Mouse (Mus musculus) stomach, postnatal 0 days (tissue): ENCODE results near the gene Atg2b. TPM values are rescaled to one million over a fixed set of nuclear protein-coding genes. Genes with fewer than 3 reads are reported as not detected.

ENCODE experiments used
- ATAC-seq: fragments of 200-750 bp; cut with Nextera tagmentation; 2 replicates; pipeline ENCODE4 v1.8.0; 2017; ENCODE audit not compliant: low FRiP score, low TSS enrichment
- DNase-seq: peaks from one replicate; pipeline ENCODE4 v3.0.0-alpha.2; 2016; ENCODE audit warnings: low spot score
- H3K27ac ChIP-seq: fragments of 300-500 bp; sonication (generic); replicated peaks from 2 replicates; pipeline ENCODE4 v1.5.1; 2014; ENCODE audit warnings: mild to moderate bottlenecking, control low read depth
- H3K27me3 ChIP-seq: fragments of 300-500 bp; sonication (generic); 2 replicates; pipeline ENCODE4 v1.6.1; 2014; ENCODE audit warnings: low read length; ENCODE audit not compliant: control insufficient read depth, insufficient read depth
- H3K36me3 ChIP-seq: fragments of 300-500 bp; sonication (generic); 2 replicates; pipeline ENCODE4 v1.6.1; 2014; ENCODE audit warnings: low read length, mixed read lengths; ENCODE audit not compliant: control insufficient read depth, insufficient read depth
- H3K4me1 ChIP-seq: fragments of 300-500 bp; sonication (generic); replicated peaks from 2 replicates; pipeline ENCODE4 v1.6.1; 2014; ENCODE audit warnings: antibody characterized with exemption; ENCODE audit not compliant: control insufficient read depth, insufficient read depth
- H3K4me2 ChIP-seq: fragments of 300-500 bp; sonication (generic); replicated peaks from 2 replicates; pipeline ENCODE4 v1.6.1; 2014; ENCODE audit warnings: low read depth, mild to moderate bottlenecking, control low read depth, moderate library complexity
- H3K4me3 ChIP-seq: fragments of 300-500 bp; sonication (generic); 2 replicates; pipeline ENCODE4 v1.5.1; 2014; ENCODE audit warnings: low read depth, low read length, control low read depth
- H3K9ac ChIP-seq: fragments of 300-500 bp; sonication (generic); 2 replicates; pipeline ENCODE4 v1.6.1; 2014; ENCODE audit warnings: mild to moderate bottlenecking, low read length, control low read depth, mixed read lengths
- H3K9me3 ChIP-seq: fragments of 300-500 bp; sonication (generic); 2 replicates; pipeline ENCODE4 v1.6.1; 2016; ENCODE audit warnings: low read length; ENCODE audit not compliant: control insufficient read depth
- CTCF ChIP-seq: IDR thresholded peaks from 2 replicates; pipeline ENCODE4 v1.5.1; 2016; ENCODE audit warnings: antibody characterized with exemption, low read depth, mild to moderate bottlenecking, moderate library complexity
- EP300 ChIP-seq: optimal IDR thresholded peaks from 2 replicates; pipeline ENCODE3; 2016; ENCODE audit warnings: antibody characterized with exemption
- WGBS: fragments of 180-500 bp; shearing (Covaris S2); extraction: QIAGEN DNeasy Blood & Tissue Kit; methylation state at CpG from one replicate; pipeline ENCODE4 v1.1.7; 2014; 5-methylcytosine and 5-hydroxymethylcytosine counted together
- polyA plus RNA-seq: library from polyadenylated mRNA; unstranded; fragments of >200 nt; fragmentation: Nextera tagmentation; extraction: Ambion mirVana; gene quantifications from 2 replicates; pipeline ENCODE4 v1.2.1, GENCODE M21; 2015

Atg2b gene
- polyA plus RNA-seq, 1 experiment from 2014 or later: 4.4 TPM

GRCm38 (mm10) chr12:105688546-105688945, 3.5 kb upstream of the Atg2b start:
- DNase-seq: no peak
- no peak overlapping the region for H3K27ac ChIP-seq
- WGBS: 77% methylated on average over 3 of the region's 4 CpGs

DNA sequence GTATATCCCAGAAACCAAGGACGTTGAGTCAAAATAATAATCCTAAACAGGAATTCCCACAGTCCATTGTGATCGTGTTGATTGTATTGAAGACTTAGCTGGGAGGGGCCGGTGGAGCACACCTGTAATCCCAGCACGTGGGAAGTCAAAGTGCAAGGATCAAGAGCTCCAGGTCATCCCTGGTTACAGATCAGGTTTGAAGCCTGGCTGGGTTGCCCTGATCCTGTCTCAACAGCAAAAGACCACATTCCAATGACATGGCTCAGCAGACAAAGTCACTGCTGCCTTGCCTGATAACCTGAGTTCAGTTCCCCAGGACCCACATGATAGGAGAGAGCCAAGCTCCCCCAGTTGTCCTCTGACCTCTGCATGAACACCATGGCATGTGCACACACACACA, 2.4 kb upstream of the Atg2b start:
- WGBS: 68% methylated on average over 4 of the region's 4 CpGs
- H3K4me2 ChIP-seq: no peak overlapping the region
- peak; percentile 23 for DNase-seq
- H3K4me1 ChIP-seq: peaks cover 3% of the 10 kb centered on the region; the same call in 1 of the 2 replicates
- TF ChIP-seq CTCF (no peak), EP300 (no peak)
- H3K4me3 ChIP-seq: no peak overlapping the region
- no peaks in the 10 kb centered on the region for H3K9me3 ChIP-seq
- peaks cover 4% of the 10 kb centered on the region; the same call in 1 of the 2 replicates for H3K36me3 ChIP-seq
- no peak overlapping the region for H3K9ac ChIP-seq
- ATAC-seq: no peak
- H3K27ac ChIP-seq: 0 out of 2 replicates have a peak overlapping the region, but pooled peaks have one; percentile 13
- no peaks in the 10 kb centered on the region for H3K27me3 ChIP-seq

More at GRCm38 (mm10) chr12:105688546-105688945, 3.5 kb upstream of the Atg2b start:
- Histone ChIP-seq H3K36me3 (peaks cover 4% of the 10 kb centered on the region; the same call in 1 of the 2 replicates), H3K4me2 (no peak overlapping the region), H3K4me3 (no peak overlapping the region), H3K9me3 (no peaks in the 10 kb centered on the region), H3K9ac (no peak overlapping the region), H3K4me1 (peaks cover under 1% of the 10 kb centered on the region; the same call in 1 of the 2 replicates), H3K27me3 (no peaks in the 10 kb centered on the region)
- no peak for TF ChIP-seq CTCF
- no peak for ATAC-seq

DNA sequence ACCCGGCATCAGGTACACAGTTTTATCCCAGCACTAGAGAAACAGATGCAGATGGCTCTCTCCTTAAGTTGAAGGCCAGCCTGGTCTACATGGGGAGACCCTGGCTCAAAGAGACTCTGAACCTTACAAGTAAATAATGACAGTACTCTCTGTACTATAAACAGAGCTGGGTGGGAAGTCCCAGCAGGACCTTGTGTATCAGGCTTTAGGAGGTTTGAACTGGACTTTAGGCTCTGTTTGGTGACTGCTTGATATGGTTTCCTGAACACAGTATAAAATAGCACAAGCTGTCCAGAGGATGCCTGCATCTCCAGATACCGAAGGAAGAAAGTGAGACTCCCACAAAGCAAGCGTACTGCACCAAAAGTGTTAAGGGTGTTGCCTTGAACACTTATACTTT, 1.8 kb upstream of the Atg2b start:
- Histone ChIP-seq H3K4me2 (no peak overlapping the region), H3K4me1 (peaks cover 3% of the 10 kb centered on the region; the same call in 1 of the 2 replicates), H3K4me3 (no peak overlapping the region), H3K9me3 (no peaks in the 10 kb centered on the region), H3K27me3 (no peaks in the 10 kb centered on the region), H3K36me3 (peaks cover 4% of the 10 kb centered on the region; the same call in 1 of the 2 replicates), H3K27ac (0 out of 2 replicates have a peak overlapping the region, but pooled peaks have one; percentile 30), H3K9ac (no peak overlapping the region)
- TF ChIP-seq CTCF: no peak
- no peak for TF ChIP-seq EP300
- ATAC-seq (no peak), DNase-seq (no peak)
- 85% methylated on average over 3 of the region's 3 CpGs for WGBS

- Histone ChIP-seq H3K4me2 (peak within 1 kb of the TSS; percentile 98), H3K36me3 (no peaks in the 10 kb centered on the region; the same call in 1 of the 2 replicates), H3K9me3 (no peaks in the 10 kb centered on the region), H3K27me3 (no peaks in the 10 kb centered on the region), H3K9ac (peak within 1 kb of the TSS; percentile 95), H3K4me3 (peak within 1 kb of the TSS; percentile 94), H3K27ac (peak within 1 kb of the TSS; percentile 96), H3K4me1 (peaks cover 3% of the 10 kb centered on the region; the same call in 1 of the 2 replicates)
- TF ChIP-seq CTCF: no peak
- TF ChIP-seq EP300: no peak
- ATAC-seq (peak; percentile 36), DNase-seq (peak; percentile 75)
- WGBS: 1% methylated on average over 36 of the region's 41 CpGs
These were observed 794 bp downstream of the Atg2b start, which contains the start of gene Gskip for GRCm38 (mm10) chr12:105683933-105684901. Gene Gskip (plus strand): TSS chr12:105684829.

DNA sequence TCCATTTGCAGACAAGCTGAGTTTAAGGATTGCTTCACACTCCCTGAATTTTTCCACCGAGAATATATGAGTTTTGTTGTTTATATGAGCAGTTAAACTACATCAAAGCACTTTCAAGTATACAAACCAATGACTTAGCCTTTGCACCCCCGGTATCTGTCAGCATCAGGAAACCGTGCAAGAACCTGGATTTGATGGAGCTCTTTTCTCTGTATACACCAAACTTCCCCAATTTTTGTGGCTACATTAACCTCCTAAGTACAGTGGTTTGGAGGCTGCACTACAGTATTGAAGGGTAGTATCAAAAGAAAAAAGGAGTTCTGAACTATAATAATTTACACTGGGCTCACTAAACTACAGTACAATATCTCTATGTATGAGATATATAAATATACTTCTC, 6.2 kb downstream of the Atg2b start:
- TF ChIP-seq CTCF (no peak), EP300 (no peak)
- WGBS: 68% methylated on average over 3 of the region's 3 CpGs
- H3K36me3 ChIP-seq: 0 out of 2 replicates have a peak, but pooled peaks cover 6% of the 10 kb centered on the region
- peaks cover 3% of the 10 kb centered on the region; the same call in 1 of the 2 replicates for H3K4me1 ChIP-seq
- H3K9me3 ChIP-seq: no peaks in the 10 kb centered on the region
- H3K27me3 ChIP-seq: no peaks in the 10 kb centered on the region
- H3K4me3 ChIP-seq: no peak overlapping the region
- H3K4me2 ChIP-seq: no peak overlapping the region
- H3K27ac ChIP-seq: no peak overlapping the region
- H3K9ac ChIP-seq: no peak overlapping the region
- no peak for ATAC-seq
- DNase-seq: no peak
